10 mouse cellular contexts compared by ENCODE assay signal in the genomic region with DNA sequence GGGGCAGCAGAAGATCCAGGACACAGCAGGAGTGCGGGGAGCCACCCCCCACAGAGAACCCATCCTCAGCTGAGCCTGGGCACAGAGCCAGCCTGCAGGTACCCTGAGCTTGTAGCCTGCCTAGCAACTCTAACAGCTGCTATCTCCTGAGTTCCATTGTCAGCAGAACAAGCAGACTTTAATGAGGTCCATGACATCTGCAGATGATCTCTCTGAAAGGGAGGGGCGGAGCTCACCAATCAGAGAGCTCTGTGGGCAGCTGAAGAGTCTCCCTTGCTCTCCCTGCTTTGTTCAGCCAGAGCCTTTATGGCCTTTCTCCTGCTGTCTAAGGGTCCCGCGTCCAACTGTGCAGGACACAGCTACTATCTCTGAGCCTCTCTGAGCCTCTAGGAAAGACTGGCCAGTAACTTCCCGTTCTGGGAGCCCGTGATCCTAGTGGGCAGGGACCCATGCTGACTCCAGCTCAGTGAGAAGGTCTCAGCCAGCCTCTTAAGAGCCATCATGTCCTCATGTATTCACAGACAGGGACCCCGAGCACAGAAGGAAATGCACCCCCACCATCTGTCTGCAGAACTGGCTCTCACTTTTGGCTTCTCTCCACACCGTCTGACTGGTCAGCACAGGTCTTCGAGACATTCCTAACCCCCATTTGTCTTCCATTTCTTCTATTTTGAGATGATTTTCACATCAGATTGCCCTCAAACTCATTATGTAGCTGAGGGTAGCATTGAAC. TPM values are rescaled to one million over a fixed set of nuclear protein-coding genes. Genes with fewer than 3 reads are reported as not detected.
DNase-seq lines count a peak whose midpoint lies in the region; ATAC-seq lines count a peak whose summit lies in the region.
"Had no signal": no experiment of that assay in that cellular context is flagged by ENCODE, and none has a peak within 500 bp of the region (broad histone marks: within the 10 kb centered on the region; RNA-seq: fewer than 3 reads in every experiment).

No protein-coding gene starts in this region.

- H3K27me3 ChIP-seq in embryonic facial prominence, embryonic 11.5 days (ENCODE audit: control insufficient read depth, insufficient read depth, low read length): no peaks in the 10 kb centered on the region
- H3K27me3 ChIP-seq in limb, embryonic 13.5 days: no peaks in the 10 kb centered on the region
- H3K27me3 ChIP-seq: liver, embryonic 15.5 days had no signal

- H3K4me3 ChIP-seq in embryonic facial prominence, embryonic 11.5 days (ENCODE audit: low read depth, low read length): no peak overlapping the region
- no peak overlapping the region for H3K4me3 ChIP-seq in limb, embryonic 13.5 days
- H3K4me3 ChIP-seq: liver, embryonic 15.5 days had no signal

- H3K9ac ChIP-seq in embryonic facial prominence, embryonic 11.5 days (replicated peaks; ENCODE audit: low read length): no peak overlapping the region
- no peak overlapping the region for H3K9ac ChIP-seq in limb, embryonic 13.5 days
- H3K9ac ChIP-seq: liver, embryonic 15.5 days had no signal

- H3K36me3 ChIP-seq in embryonic facial prominence, embryonic 11.5 days (replicated peaks; ENCODE audit: control insufficient read depth, insufficient read depth, low read depth, low read length): no peaks in the 10 kb centered on the region
- H3K36me3 ChIP-seq in limb, embryonic 13.5 days: no peaks in the 10 kb centered on the region
- H3K36me3 ChIP-seq: liver, embryonic 15.5 days had no signal

- H3K27ac ChIP-seq in embryonic facial prominence, embryonic 11.5 days (replicated peaks; ENCODE audit: low read depth, low read length): no peak overlapping the region
- no peak overlapping the region for H3K27ac ChIP-seq in limb, embryonic 13.5 days
- H3K27ac ChIP-seq: liver, embryonic 15.5 days had no signal

- ATAC-seq in embryonic facial prominence, embryonic 11.5 days (replicated peaks; ENCODE audit: insufficient number of reproducible peaks, low FRiP score, low TSS enrichment, low read depth): peak; percentile 69
- ATAC-seq in limb, embryonic 13.5 days (ENCODE audit: low FRiP score, low read depth): peak; percentile 52; the same call in 1 of the 2 replicates

- H3K4me2 ChIP-seq in embryonic facial prominence, embryonic 11.5 days (ENCODE audit: low read depth, low read length): no peak overlapping the region
- no peak overlapping the region for H3K4me2 ChIP-seq in limb, embryonic 13.5 days (replicated peaks)
- H3K4me2 ChIP-seq: liver, embryonic 15.5 days had no signal

- H3K4me1 ChIP-seq in embryonic facial prominence, embryonic 11.5 days (ENCODE audit: control insufficient read depth, insufficient read depth, low read length): no peaks in the 10 kb centered on the region
- H3K4me1 ChIP-seq in limb, embryonic 13.5 days: peaks cover 14% of the 10 kb centered on the region

- peak; percentile 37 for DNase-seq in cerebellum, adult 11-12 months
- peak; percentile 26 for DNase-seq in embryonic facial prominence, embryonic 11.5 days (ENCODE audit: low spot score)
- DNase-seq in kidney, adult 8-10 months: peak; percentile 45 to 48
- peak; percentile 55 to 66 for DNase-seq in right cerebral cortex, postnatal 10 days (ENCODE audit: low spot score in 2 of 2)
- no peak for DNase-seq in adrenal gland, adult 8-10 months
- no peak for DNase-seq in gastrocnemius, adult 18-20 months (ENCODE audit: low spot score)
- DNase-seq in heart, postnatal 4 days: no peak

- 60% methylated on average over 9 of the region's 9 CpGs for WGBS in embryonic facial prominence, embryonic 11.5 days
- WGBS in limb, embryonic 13.5 days: 61% methylated on average over 9 of the region's 9 CpGs

- no peaks in the 10 kb centered on the region for H3K9me3 ChIP-seq in embryonic facial prominence, embryonic 11.5 days (replicated peaks; ENCODE audit: control insufficient read depth, low read length)
- H3K9me3 ChIP-seq in limb, embryonic 13.5 days: no peaks in the 10 kb centered on the region
- H3K9me3 ChIP-seq: liver, embryonic 15.5 days had no signal

RNA-seq across cellular contexts. Expression of gene Fam20c, which starts 24.6 kb away (rescaled TPM):
- polyA plus RNA-seq in embryonic facial prominence, embryonic 11.5 days (2014; fragmentation: Nextera tagmentation; extraction: Ambion mirVana): 5.0 and 7.3 TPM in 2 replicates
- 4.3 and 4.5 TPM in 2 replicates for polyA plus RNA-seq in limb, embryonic 13.5 days (2015; fragmentation: Nextera tagmentation; extraction: Ambion mirVana)
- total RNA-seq in adrenal gland, adult 8-10 months (2022): 10 to 100 TPM; 12.4 to 43.6 (median 20.6) TPM
- 10 to 100 TPM; 22.4 to 24.6 TPM for total RNA-seq in gastrocnemius, adult 18-20 months (2021)
- total RNA-seq in heart, postnatal 4 days (2021): 10 to 100 TPM; 16.3 to 17.0 TPM
- total RNA-seq: MEL had no signal

RNA-seq across cellular contexts. Expression of gene Gm5294, which starts 41.0 kb away (rescaled TPM):
- not detected in 2 replicates for polyA plus RNA-seq in embryonic facial prominence, embryonic 11.5 days (2014; fragmentation: Nextera tagmentation; extraction: Ambion mirVana)
- not detected in 2 replicates for polyA plus RNA-seq in limb, embryonic 13.5 days (2015; fragmentation: Nextera tagmentation; extraction: Ambion mirVana)
- not detected for total RNA-seq in adrenal gland, adult 8-10 months (2022)
- total RNA-seq in gastrocnemius, adult 18-20 months (2021): not detected
- total RNA-seq in heart, postnatal 4 days (2021): not detected
- total RNA-seq: MEL had no signal
- polyA plus RNA-seq: liver, embryonic 15.5 days had no signal

Comparison
In these comparisons a context has a peak if more than half of its experiments do, and no peak if none do; other contexts are left out.
1. DNase-seq: peak in cerebellum, adult 11-12 months (single experiment), embryonic facial prominence, embryonic 11.5 days (single experiment), kidney, adult 8-10 months (2 of 2) and right cerebral cortex, postnatal 10 days (2 of 2); none in adrenal gland, adult 8-10 months (single experiment), gastrocnemius, adult 18-20 months (single experiment) and heart, postnatal 4 days (single experiment).